Comparison of ENCODE assay signal across 16 mouse cellular contexts in the genomic region with DNA sequence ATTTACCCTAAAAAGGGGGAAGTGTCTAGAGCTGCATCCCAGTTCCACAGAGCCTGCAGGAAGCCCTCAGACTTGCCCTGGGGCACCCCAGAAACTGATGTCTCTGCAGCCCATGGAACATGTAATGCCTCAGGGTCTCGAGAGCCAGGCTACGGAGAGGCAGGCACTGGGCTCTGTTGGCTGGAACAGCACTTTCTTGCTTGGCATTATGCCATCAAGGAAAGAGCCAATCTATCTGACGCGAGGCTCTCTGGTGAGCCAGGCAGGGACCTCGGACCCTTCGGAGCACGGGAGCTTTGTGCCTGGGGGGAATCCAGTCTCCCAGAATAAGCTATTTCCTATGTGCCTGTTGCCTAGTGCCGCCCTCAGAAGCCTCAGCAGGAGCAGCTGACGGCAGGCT.
DNase-seq lines count a peak whose midpoint lies in the region; ATAC-seq and TF ChIP-seq lines count a peak whose summit lies in the region.
"Had no signal": no experiment of that assay in that cellular context is flagged by ENCODE, and none has a peak within 500 bp of the region (broad histone marks: within the 10 kb centered on the region; RNA-seq: fewer than 3 reads in every experiment).

No protein-coding gene starts in this region.

- TF ChIP-seq POLR2A in brain, embryonic 14.5 days (IDR thresholded peaks at IDR 0.05; ENCODE audit: borderline replicate concordance, extremely low read depth, insufficient read depth, insufficient read length, poor library complexity, severe bottlenecking) = no peak

- H3K27ac ChIP-seq in hindbrain, embryonic 15.5 days (replicated peaks) = no peak overlapping the region
- no peak overlapping the region for H3K27ac ChIP-seq in hindbrain, embryonic 11.5 days (ENCODE audit: low read depth, low read length)
- H3K27ac ChIP-seq in intestine, embryonic 15.5 days = no peak overlapping the region
- H3K27ac ChIP-seq: gastrocnemius, adult 2 months; heart, embryonic 15.5 days; liver, embryonic 14.5 days; neural tube, embryonic 12.5 days had no signal

- peak; percentile 16; the same call in 1 of the 2 replicates for ATAC-seq in hindbrain, embryonic 15.5 days (ENCODE audit: low FRiP score, low read depth)
- ATAC-seq in hindbrain, embryonic 11.5 days (ENCODE audit: low FRiP score) = no peak
- no peak for ATAC-seq in intestine, embryonic 15.5 days
- ATAC-seq: intestine, embryonic 16.5 days had no signal

- 27% methylated on average over 9 of the region's 9 CpGs for WGBS in hindbrain, embryonic 15.5 days
- 61% methylated on average over 9 of the region's 9 CpGs for WGBS in hindbrain, embryonic 11.5 days
- 47% methylated on average over 9 of the region's 9 CpGs for WGBS in intestine, embryonic 15.5 days

- peaks cover 7% of the 10 kb centered on the region for H3K4me1 ChIP-seq in hindbrain, embryonic 15.5 days (replicated peaks)
- H3K4me1 ChIP-seq in hindbrain, embryonic 11.5 days (replicated peaks; ENCODE audit: control insufficient read depth, insufficient read depth, low read length) = no peaks in the 10 kb centered on the region
- no peaks in the 10 kb centered on the region for H3K4me1 ChIP-seq in intestine, embryonic 15.5 days (replicated peaks)

- TF ChIP-seq CTCF in brain, embryonic 14.5 days (IDR thresholded peaks at IDR 0.05; ENCODE audit: borderline replicate concordance, extremely low read depth, insufficient read depth, insufficient read length) = no peak

- no peak overlapping the region for H3K9ac ChIP-seq in hindbrain, embryonic 15.5 days
- no peak overlapping the region for H3K9ac ChIP-seq in hindbrain, embryonic 11.5 days (ENCODE audit: low read depth, low read length)
- no peak overlapping the region for H3K9ac ChIP-seq in intestine, embryonic 15.5 days
- H3K9ac ChIP-seq: heart, embryonic 15.5 days; liver, embryonic 14.5 days; neural tube, embryonic 12.5 days had no signal

- no peak overlapping the region for H3K4me3 ChIP-seq in hindbrain, embryonic 15.5 days
- no peak overlapping the region for H3K4me3 ChIP-seq in hindbrain, embryonic 11.5 days (ENCODE audit: low read depth, low read length)
- no peak overlapping the region for H3K4me3 ChIP-seq in intestine, embryonic 15.5 days (replicated peaks)
- H3K4me3 ChIP-seq: gastrocnemius, adult 2 months; heart, embryonic 15.5 days; neural tube, embryonic 12.5 days had no signal

- no peaks in the 10 kb centered on the region for H3K36me3 ChIP-seq in hindbrain, embryonic 15.5 days
- H3K36me3 ChIP-seq in hindbrain, embryonic 11.5 days (ENCODE audit: control insufficient read depth, insufficient read depth, low read length) = no peaks in the 10 kb centered on the region
- H3K36me3 ChIP-seq in intestine, embryonic 15.5 days = no peaks in the 10 kb centered on the region
- H3K36me3 ChIP-seq: G1E; heart, embryonic 15.5 days; neural tube, embryonic 12.5 days had no signal

- no peaks in the 10 kb centered on the region for H3K27me3 ChIP-seq in hindbrain, embryonic 15.5 days
- no peaks in the 10 kb centered on the region for H3K27me3 ChIP-seq in hindbrain, embryonic 11.5 days (ENCODE audit: control insufficient read depth, insufficient read depth, low read length)
- H3K27me3 ChIP-seq in intestine, embryonic 15.5 days (replicated peaks) = peaks cover 5% of the 10 kb centered on the region; the same call in 1 of the 2 replicates

- no peak overlapping the region for H3K4me2 ChIP-seq in hindbrain, embryonic 15.5 days
- H3K4me2 ChIP-seq in hindbrain, embryonic 11.5 days (replicated peaks; ENCODE audit: low read depth, low read length) = no peak overlapping the region
- H3K4me2 ChIP-seq in intestine, embryonic 15.5 days (replicated peaks) = no peak overlapping the region
- H3K4me2 ChIP-seq: heart, embryonic 15.5 days; neural tube, embryonic 12.5 days had no signal

- H3K9me3 ChIP-seq in hindbrain, embryonic 15.5 days = no peaks in the 10 kb centered on the region
- H3K9me3 ChIP-seq in hindbrain, embryonic 11.5 days (ENCODE audit: control insufficient read depth, low read length) = no peaks in the 10 kb centered on the region
- H3K9me3 ChIP-seq in intestine, embryonic 15.5 days = no peaks in the 10 kb centered on the region
- H3K9me3 ChIP-seq: heart, embryonic 15.5 days; neural tube, embryonic 12.5 days had no signal

- DNase-seq in cerebellum, postnatal 10 days = peak; percentile 35 to 45
- no peak for DNase-seq in cerebellum, adult 11 months
- no peak for DNase-seq in hindbrain, embryonic 11.5 days (ENCODE audit: low spot score)
- peak; percentile 26 to 33 for DNase-seq in left cerebral cortex, postnatal 14 days (ENCODE audit: low spot score in 2 of 2)
- no peak for DNase-seq in left cerebral cortex, postnatal 10 days (ENCODE audit: extremely low spot score in 1 of 2, low spot score in 2 of 2)
- peak; percentile 43 for DNase-seq in brain, embryonic 14.5 days (ENCODE audit: low read depth)
- DNase-seq: cerebellum, adult 9-11 months; embryo, embryonic 11 days; gastrocnemius, adult 2 months had no signal

- intact Hi-C loops in left cerebral cortex, postnatal 14 days (cut with DNase I) = no loop called here
- intact Hi-C loops in left cerebral cortex, postnatal 10 days (cut with DNase I) = no loop called here

Comparison
In these comparisons a context has a peak if more than half of its experiments do, and no peak if none do; other contexts are left out.
1. DNase-seq: peak in cerebellum, postnatal 10 days (2 of 2), left cerebral cortex, postnatal 14 days (2 of 2) and brain, embryonic 14.5 days (single experiment); none in cerebellum, adult 11 months (single experiment), hindbrain, embryonic 11.5 days (single experiment) and left cerebral cortex, postnatal 10 days (0 of 2).